Mouse (Mus musculus): ENCODE measurements around the gene Narfl.
"Not testable (repeated sequence)": the region's sequence is repeated elsewhere in the genome, so short reads cannot be mapped to it uniquely, and the experiment has no call there.

Gene Narfl

DNA sequence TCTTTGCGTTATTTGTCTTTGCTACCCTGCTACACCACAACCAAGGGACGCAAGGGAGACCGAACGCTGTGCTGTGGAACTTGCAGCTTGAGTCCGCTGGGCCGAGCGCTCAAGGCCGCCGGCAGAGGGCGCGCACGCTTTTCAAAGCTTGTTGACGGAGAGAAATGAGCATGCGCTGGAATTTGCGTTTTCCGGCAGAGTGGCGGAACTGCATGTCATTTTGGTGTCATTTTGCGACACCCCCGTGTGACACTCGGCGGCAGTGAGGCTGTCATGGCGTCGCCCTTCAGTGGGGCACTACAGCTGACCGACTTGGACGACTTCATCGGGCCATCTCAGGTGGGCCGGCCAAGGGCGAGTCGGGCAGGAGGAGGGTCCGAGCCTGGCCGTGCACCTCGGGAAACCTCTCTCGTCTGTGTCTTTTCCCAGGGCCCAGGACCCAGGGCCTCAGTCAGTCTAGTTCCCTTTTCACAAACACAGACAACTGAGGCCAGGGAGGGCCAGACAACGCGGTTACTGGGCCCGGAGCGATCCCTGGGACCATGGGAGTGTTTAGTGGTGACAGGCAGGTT is at the start of gene Narfl:
Narfl (plus strand) TSS at position 228 of the 572 bp plus-strand sequence.
- peak; percentile 98 for DNase-seq (ENCODE audit: low read depth, low spot score)

- DNase-seq (ENCODE audit: low read depth, low spot score), result no peak
Observed at GRCm38 (mm10) chr17:25723919-25724318, 49.7 kb upstream of the Narfl start.

GRCm38 (mm10) chr17:25725264-25725663 is 48.3 kb upstream of the Narfl start:
- DNase-seq (ENCODE audit: low read depth, low spot score), result no peak

DNA sequence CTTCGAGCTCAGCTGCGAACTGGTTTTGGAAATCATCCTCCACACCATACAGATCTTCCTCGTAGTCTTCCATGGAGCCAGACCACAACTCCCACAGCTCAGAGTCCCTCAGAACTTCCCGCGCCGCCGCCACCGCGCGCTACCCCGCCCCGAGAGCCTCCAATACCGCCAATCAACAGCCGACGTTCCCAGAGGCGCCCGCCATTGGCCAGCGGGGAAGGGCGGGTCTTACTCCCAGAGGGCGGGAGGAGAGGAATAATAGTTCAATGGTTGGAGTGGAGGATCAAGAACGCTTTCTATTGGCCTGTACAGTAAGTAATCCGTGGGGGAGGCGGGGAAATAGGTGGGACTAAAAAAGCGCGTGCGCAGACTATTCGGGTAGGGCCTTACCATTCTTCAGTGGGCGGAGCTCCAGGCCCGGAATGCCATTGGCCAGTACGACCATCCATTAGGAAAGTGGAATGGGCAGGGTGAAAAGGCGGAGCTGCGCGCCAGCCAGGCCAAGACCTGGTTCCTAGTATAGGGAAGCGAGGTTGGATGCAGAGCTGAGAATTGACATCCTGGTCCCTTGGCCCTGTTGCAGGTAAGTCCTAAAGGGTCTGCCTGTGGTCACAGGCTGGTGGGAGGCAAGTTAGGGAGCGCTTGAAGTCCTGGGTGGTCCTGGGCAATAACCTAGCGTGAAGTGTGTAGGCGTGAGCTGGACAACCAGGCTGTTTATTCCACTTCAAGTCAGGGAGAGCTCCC is 46.1 kb upstream of the Narfl start, which contains the start of the genes Chtf18 and Rpusd1:
Chtf18 (minus strand) TSS at position 155 of the 744 bp plus-strand sequence.
Rpusd1 (plus strand) TSS at position 406 of the 744 bp plus-strand sequence.
- peak; percentile 99 for DNase-seq (ENCODE audit: low read depth, low spot score)

- no peak for DNase-seq (ENCODE audit: low read depth, low spot score)
Observed at GRCm38 (mm10) chr17:25728009-25728270, 45.6 kb upstream of the Narfl start.

DNA sequence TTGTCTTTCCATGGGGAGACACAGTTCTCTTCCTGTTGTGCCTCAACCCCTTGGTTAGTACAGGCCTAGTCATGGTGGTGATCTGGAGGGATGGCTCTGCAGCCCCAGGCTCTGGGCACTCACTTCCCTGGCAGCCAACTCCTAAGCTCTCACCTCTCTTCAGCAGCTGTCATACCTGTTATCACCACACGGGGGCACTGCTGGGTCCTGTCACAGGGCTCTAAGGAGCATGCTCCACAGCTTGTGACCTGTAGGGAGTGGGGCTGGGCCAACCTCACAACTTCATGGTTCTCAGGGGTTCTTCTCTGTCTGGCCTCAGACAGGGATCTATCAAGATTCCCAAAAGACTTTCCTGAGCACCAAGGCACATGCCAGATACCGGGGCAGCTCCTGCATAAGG is 41.5 kb upstream of the Narfl start:
- DNase-seq (ENCODE audit: low read depth, low spot score), result peak; percentile 88

DNA sequence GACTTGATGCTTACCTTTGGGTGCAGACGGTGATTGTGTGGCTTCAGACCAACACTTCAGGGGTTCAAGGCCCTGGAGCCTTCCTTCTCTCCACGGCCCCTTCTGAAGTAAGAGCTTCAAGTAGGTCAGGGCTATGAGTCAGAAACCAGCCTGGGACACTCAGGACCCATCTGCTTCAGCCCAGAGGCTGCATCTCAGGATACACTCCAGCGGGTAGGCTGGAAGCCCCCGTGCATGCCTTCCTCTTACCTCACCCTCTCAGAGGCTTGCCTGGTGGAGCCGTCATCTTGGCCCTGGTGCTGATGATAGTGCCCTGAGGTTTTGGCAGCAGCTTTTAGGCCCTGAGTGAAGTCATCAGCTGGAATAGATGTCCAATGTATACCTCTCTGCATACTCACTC is 38.3 kb upstream of the Narfl start:
- no peak for DNase-seq (ENCODE audit: low read depth, low spot score)

- no peak for DNase-seq (ENCODE audit: low read depth, low spot score)
Observed at GRCm38 (mm10) chr17:25735745-25736144, 37.8 kb upstream of the Narfl start, which contains the start of gene Mslnl. Gene Mslnl (plus strand): TSS chr17:25736042.

DNA sequence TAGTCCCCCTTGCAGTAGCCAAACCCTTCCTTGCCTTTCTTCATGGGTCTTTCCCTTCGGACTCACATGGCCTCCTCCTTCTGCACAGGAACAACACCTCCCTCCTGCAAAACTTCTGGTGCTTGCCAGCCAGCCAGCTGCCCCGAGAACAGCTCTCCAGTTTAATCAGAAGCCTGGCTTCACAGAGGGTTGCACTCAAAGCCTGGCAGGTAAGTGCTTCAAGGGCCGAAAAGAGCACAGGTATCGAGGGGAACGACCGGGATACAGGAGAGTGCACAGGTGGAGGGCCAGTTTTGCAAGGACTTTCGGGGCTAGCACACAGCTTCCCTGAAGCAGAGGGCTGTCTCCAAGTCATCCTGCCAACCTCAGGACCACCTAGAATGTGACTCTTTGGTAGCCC is 34.7 kb upstream of the Narfl start:
- DNase-seq (ENCODE audit: low read depth, low spot score), result no peak

GRCm38 (mm10) chr17:25741471-25741870 is 32.1 kb upstream of the Narfl start:
- not testable (repeated sequence) for DNase-seq (ENCODE audit: low read depth, low spot score)

DNA sequence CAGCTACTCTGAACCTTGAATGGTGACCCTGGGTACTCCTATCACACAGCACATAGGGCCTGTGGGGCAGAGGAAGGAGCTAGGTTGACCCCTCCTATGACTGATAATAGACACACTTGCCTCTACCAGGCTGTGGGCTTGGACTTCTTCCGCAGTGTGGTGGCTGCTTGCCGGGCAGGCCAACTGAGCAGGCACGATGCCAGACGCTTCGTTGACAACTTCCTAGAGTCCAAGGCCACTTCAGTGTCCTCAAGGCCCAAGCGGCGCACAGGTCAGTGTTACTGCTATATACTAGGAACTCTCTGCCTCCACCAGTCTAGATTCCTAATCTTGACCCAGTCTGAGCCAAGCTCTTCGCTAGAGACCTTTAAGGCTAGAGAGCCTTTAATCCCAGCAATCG is 29.7 kb upstream of the Narfl start:
- DNase-seq (ENCODE audit: low read depth, low spot score), result no peak

DNA sequence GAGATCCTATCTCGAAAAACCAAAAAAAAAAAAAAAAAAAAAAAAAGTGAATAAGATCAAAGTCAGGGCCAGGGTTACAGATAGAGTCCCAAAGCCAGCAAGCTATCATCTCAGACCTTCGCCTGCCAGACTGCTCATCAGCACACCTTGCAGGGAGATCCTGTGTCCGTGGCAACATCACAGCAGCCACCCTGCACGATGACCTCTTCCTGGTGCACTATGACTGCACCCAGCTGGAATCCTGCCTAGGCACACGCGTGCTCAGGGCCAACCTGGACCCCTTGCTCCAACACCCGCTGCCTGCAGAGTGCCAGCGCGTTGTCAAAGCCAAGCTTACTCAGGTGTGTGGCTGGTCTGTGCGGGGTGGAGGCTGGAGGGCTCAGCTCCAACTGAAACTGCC is 29.3 kb upstream of the Narfl start:
- no peak for DNase-seq (ENCODE audit: low read depth, low spot score)

DNA sequence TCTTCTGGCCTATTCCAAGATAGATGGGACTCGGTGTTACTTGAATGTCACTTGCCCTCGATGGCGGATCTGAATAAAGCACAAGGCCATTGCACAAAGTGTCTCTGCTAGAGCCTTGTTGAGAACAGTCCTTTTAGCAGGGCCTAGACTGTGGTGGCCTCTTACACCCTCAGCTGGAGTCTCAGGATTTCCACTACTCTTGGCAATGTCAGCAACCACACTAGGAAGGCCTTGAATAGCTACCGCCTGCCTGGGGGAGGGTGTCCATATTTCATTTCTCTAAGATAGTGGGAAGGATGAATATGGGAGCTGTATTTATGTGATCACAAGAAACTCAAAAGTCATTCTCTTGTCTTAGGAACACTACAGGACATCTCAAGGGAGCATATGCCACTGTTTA is 25.3 kb upstream of the Narfl start:
- DNase-seq (ENCODE audit: low read depth, low spot score), result no peak

- DNase-seq (ENCODE audit: low read depth, low spot score), result no peak
Observed at GRCm38 (mm10) chr17:25749314-25749713, 24.3 kb upstream of the Narfl start.

DNA sequence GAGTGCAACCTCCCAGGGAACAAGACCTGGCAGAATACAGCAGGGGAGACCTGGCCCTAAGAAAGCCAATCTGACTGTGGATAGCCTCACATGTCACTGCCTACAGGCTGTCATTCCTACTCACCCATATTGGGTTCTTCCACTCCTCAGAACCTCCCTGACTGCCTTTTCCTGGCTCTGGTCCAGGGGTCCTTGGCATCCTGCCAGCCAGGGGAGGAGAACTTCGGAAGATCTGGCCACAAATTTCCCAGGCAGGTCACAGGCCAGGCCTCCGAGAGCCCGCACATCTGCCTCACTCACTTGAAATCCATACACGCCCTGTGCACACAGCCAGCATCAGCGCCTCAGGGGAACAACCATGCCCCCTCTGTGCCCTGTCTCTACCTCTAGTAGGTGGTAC is 22.1 kb upstream of the Narfl start:
- no peak for DNase-seq (ENCODE audit: low read depth, low spot score)

DNA sequence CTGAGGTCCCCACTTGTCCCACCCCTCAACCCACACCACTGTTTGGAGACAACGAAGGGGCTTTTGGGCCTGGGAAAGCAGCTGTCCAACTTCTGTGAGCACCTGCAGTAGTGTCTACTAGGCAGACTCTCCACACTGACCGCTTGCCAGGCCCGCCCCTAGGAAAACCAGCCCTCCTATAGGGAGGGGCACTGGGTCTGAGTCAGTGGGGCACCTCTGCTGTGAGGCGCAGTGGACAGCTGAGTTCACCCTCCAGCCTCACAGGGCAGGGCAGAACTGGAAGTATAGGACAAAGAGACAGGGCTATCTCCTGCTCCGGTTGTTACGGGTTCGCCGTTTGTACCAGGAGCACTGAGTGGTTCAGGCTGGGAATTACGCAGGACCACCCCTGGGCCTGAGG is 19.3 kb upstream of the Narfl start, which contains the start of gene Msln:
Msln (minus strand) TSS at position 138 of the 400 bp plus-strand sequence.
- DNase-seq (ENCODE audit: low read depth, low spot score), result no peak

- no peak for DNase-seq (ENCODE audit: low read depth, low spot score)
Observed at GRCm38 (mm10) chr17:25755086-25755485, 18.5 kb upstream of the Narfl start.

GRCm38 (mm10) chr17:25755627-25756377 is 17.8 kb upstream of the Narfl start:
- peak; percentile 14 for DNase-seq (ENCODE audit: low read depth, low spot score)

- DNase-seq (ENCODE audit: low read depth, low spot score), result no peak
Observed at GRCm38 (mm10) chr17:25756378-25757242, 17.0 kb upstream of the Narfl start.

DNA sequence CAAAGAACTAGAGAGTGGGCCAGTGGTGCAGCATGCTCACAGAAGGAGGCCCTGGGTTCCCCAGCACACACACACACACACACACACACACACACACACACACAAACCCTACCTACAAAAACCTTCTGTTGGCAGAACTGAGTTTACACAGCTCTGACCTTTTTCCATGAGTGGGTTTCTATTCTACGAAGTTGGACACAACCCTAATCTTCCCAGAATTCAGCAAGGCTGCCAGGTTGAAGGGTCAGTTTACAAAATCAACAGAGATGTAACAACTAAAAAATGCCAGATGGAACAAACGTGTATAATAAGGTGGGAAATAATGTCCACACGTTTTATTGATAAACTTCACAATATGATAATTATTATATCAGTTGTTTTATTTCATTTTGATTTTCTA is 15.9 kb upstream of the Narfl start:
- DNase-seq (ENCODE audit: low read depth, low spot score), result no peak

- no peak for DNase-seq (ENCODE audit: low read depth, low spot score)
Observed at GRCm38 (mm10) chr17:25760148-25760547, 13.4 kb upstream of the Narfl start.

- no peak for DNase-seq (ENCODE audit: low read depth, low spot score)
Observed at GRCm38 (mm10) chr17:25761561-25761970, 12.0 kb upstream of the Narfl start.
